Mouse (Mus musculus) small intestine, adult 2 months (tissue): ENCODE results near the gene Lpp.

ENCODE experiments used
- CTCF ChIP-seq: fragments of 200-500 bp; IDR thresholded peaks from 2 replicates; pipeline ENCODE4 v1.5.1; 2012; ENCODE audit warnings: low read depth, mild to moderate bottlenecking, control low read depth, inconsistent platforms, low read length, moderate library complexity, mixed read lengths; ENCODE audit not compliant: insufficient replicate concordance, insufficient read length; ENCODE audit errors: extremely low read depth
- POLR2A ChIP-seq: fragments of 200-500 bp; IDR thresholded peaks from 2 replicates; pipeline ENCODE4 v1.6.1; 2012; ENCODE audit warnings: low read depth, mild to moderate bottlenecking, control low read depth, inconsistent platforms, low read length, moderate library complexity

DNA sequence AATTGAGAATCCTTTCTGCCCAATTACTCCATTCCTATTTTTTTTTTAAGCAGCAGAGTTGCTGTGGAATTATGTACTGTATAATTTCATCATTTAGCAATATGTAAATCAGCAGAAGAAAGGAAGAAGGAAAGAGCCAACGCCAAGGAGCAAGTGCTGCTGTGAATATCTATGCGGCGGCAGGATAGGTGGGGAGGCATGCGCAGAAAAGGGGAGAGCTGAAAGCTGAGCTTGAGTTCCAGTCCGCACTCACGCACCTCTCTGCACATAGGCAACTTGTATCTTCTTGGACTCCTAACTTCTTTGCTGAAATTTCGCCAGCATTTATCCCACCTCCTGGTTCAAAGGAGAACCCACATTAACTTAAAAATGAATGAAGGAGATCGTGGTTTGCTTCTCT, 636.2 kb downstream of the Lpp start:
- TF ChIP-seq POLR2A (no peak), CTCF (no peak)
